In the genomic region with DNA sequence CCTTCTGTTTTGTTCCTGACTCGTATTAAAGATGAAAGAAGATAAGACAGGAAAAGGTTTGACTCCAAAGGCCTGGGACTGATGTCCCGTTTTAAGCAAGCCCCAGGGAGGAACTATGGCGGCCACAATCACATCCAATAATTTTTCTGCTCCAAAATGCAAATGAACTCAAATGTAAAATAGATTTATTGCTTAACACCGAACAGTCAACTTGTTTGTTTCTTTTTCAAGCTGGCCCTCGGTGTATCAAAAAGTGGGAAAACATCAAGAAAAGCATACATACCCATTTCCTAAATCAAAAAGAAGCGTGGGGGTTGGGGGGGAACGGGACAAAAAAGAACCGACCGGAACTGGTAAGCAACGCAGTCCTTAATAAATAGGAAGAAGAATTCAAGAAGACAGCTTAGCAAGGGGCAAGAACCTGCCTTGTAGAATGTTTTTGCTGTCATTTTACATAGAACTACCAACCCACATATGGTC, we compare ENCODE assay signal across 8 mouse cellular contexts. TPM values are rescaled to one million over a fixed set of nuclear protein-coding genes. Genes with fewer than 3 reads are reported as not detected.
DNase-seq lines count a peak whose midpoint lies in the region; ATAC-seq lines count a peak whose summit lies in the region.

No protein-coding gene starts in this region.

- peak overlapping the region; percentile 82 for H3K27ac ChIP-seq in lung, embryonic 16.5 days (ENCODE audit: low read length)
- H3K27ac ChIP-seq in intestine, embryonic 14.5 days (ENCODE audit: low read depth), result peak overlapping the region; percentile 95
- H3K27ac ChIP-seq in neural tube, embryonic 13.5 days (replicated peaks), result peak overlapping the region; percentile 56

- no peak for DNase-seq in lung, postnatal 4 days
- peak; percentile 59 for DNase-seq in embryo, embryonic 9.5 days (ENCODE audit: extremely low spot score)
- DNase-seq in intestine, embryonic 14.5 days (ENCODE audit: low spot score), result no peak
- no peak for DNase-seq in left cerebral cortex, postnatal 10 days (ENCODE audit: extremely low spot score in 1 of 2, low spot score in 2 of 2)
- DNase-seq in right cerebral cortex, postnatal 25 days, result no peak
- no peak for DNase-seq in thymus, postnatal 14 days

- peak overlapping the region; percentile 88 for H3K4me3 ChIP-seq in lung, embryonic 16.5 days (ENCODE audit: low read length)
- H3K4me3 ChIP-seq in intestine, embryonic 14.5 days (ENCODE audit: low read depth, low read length), result peak overlapping the region; percentile 80
- peak overlapping the region; percentile 83 for H3K4me3 ChIP-seq in neural tube, embryonic 13.5 days

- H3K27me3 ChIP-seq in lung, embryonic 16.5 days (ENCODE audit: control insufficient read depth, insufficient read depth, low read depth, low read length), result no peaks in the 10 kb centered on the region
- no peaks in the 10 kb centered on the region for H3K27me3 ChIP-seq in intestine, embryonic 14.5 days (replicated peaks; ENCODE audit: control insufficient read depth, insufficient read depth, low read length)
- peaks cover 5% of the 10 kb centered on the region; the same call in 1 of the 2 replicates for H3K27me3 ChIP-seq in neural tube, embryonic 13.5 days

- H3K4me2 ChIP-seq in lung, embryonic 16.5 days (ENCODE audit: low read depth, low read length), result peak overlapping the region; percentile 67
- peak overlapping the region; percentile 79 for H3K4me2 ChIP-seq in intestine, embryonic 14.5 days (ENCODE audit: low read length)
- peak overlapping the region; percentile 69 for H3K4me2 ChIP-seq in neural tube, embryonic 13.5 days

- H3K9me3 ChIP-seq in lung, embryonic 16.5 days (ENCODE audit: control insufficient read depth, low read length), result no peaks in the 10 kb centered on the region
- H3K9me3 ChIP-seq in intestine, embryonic 14.5 days (ENCODE audit: control insufficient read depth, low read length), result no peaks in the 10 kb centered on the region
- no peaks in the 10 kb centered on the region for H3K9me3 ChIP-seq in neural tube, embryonic 13.5 days

- H3K4me1 ChIP-seq in lung, embryonic 16.5 days (replicated peaks; ENCODE audit: control insufficient read depth, insufficient read depth, low read length), result peaks cover 41% of the 10 kb centered on the region
- peaks cover 34% of the 10 kb centered on the region for H3K4me1 ChIP-seq in intestine, embryonic 14.5 days (replicated peaks; ENCODE audit: control insufficient read depth, insufficient read depth, low read length)
- H3K4me1 ChIP-seq in neural tube, embryonic 13.5 days (replicated peaks), result peaks cover 60% of the 10 kb centered on the region

- H3K9ac ChIP-seq in lung, embryonic 16.5 days (ENCODE audit: low read length), result peak overlapping the region; percentile 40; the same call in 1 of the 2 replicates
- H3K9ac ChIP-seq in intestine, embryonic 14.5 days (ENCODE audit: low read length), result peak overlapping the region; percentile 53
- H3K9ac ChIP-seq in neural tube, embryonic 13.5 days, result 0 out of 2 replicates have a peak overlapping the region, but pooled peaks have one; percentile 87

- 7% methylated on average over 10 of the region's 10 CpGs for WGBS in lung, embryonic 16.5 days
- WGBS in intestine, embryonic 14.5 days, result 12% methylated on average over 10 of the region's 10 CpGs
- WGBS in neural tube, embryonic 13.5 days, result 4% methylated on average over 10 of the region's 10 CpGs

- intact Hi-C loops in left cerebral cortex, postnatal 10 days (cut with DNase I), result loop anchor here (5.0 kb wide), 2 partner anchors 85 to 375 kb away; no protein-coding TSS in a partner anchor

- no peak for ATAC-seq in lung, embryonic 16.5 days (ENCODE audit: low read depth)
- ATAC-seq in intestine, embryonic 14.5 days (replicated peaks; ENCODE audit: low FRiP score, low TSS enrichment, low read depth), result no peak
- ATAC-seq in neural tube, embryonic 13.5 days (ENCODE audit: low read depth), result no peak

- no peaks in the 10 kb centered on the region for H3K36me3 ChIP-seq in lung, embryonic 16.5 days (ENCODE audit: control insufficient read depth, insufficient read depth, low read length)
- no peaks in the 10 kb centered on the region for H3K36me3 ChIP-seq in intestine, embryonic 14.5 days (ENCODE audit: control insufficient read depth, insufficient read depth, low read length)
- H3K36me3 ChIP-seq in neural tube, embryonic 13.5 days, result no peaks in the 10 kb centered on the region

RNA-seq across cellular contexts. Expression of gene Zfp217, which starts 15.9 kb away (rescaled TPM):
- 5.2 and 6.1 TPM in 2 replicates for polyA plus RNA-seq in lung, embryonic 16.5 days (2015; fragmentation: Nextera tagmentation; extraction: Ambion mirVana)
- polyA plus RNA-seq in intestine, embryonic 14.5 days (2014; fragmentation: Nextera tagmentation; extraction: Ambion mirVana), result 3.8 and 4.3 TPM in 2 replicates
- polyA plus RNA-seq in neural tube, embryonic 13.5 days (2015; fragmentation: Nextera tagmentation; extraction: Ambion mirVana), result 1.3 and 2.0 TPM in 2 replicates
- 1 to 10 TPM; 4.1 TPM for total RNA-seq in left cerebral cortex, postnatal 10 days (2021)
